Mouse (Mus musculus) liver, postnatal 0 days (tissue): ENCODE results near the gene Raver1.

Experiments used
- CTCF ChIP-seq: sonication (generic); IDR thresholded peaks from 2 replicates; pipeline ENCODE4 v1.5.1; 2016; ENCODE audit warnings: antibody characterized with exemption, low read depth
- EP300 ChIP-seq: IDR thresholded peaks from 2 replicates; pipeline ENCODE4 v1.6.1; 2016; ENCODE audit warnings: antibody characterized with exemption, low read depth, mild to moderate bottlenecking

- TF ChIP-seq CTCF (no peak), EP300 (no peak)
Measured at GRCm38 (mm10) chr9:21134595-21135328, 43.0 kb upstream of the Raver1 start.
